Mouse (Mus musculus) intestine, embryonic 15.5 days (tissue): ENCODE results near the gene RPS10-NUDT3. TPM values are rescaled to one million over a fixed set of nuclear protein-coding genes. Genes with fewer than 3 reads are reported as not detected.
A peak's percentile ranks its signal among the peaks of the same experiment; 100 is the strongest.
"Not testable (repeated sequence)": the region's sequence is repeated elsewhere in the genome, so short reads cannot be mapped to it uniquely, and the experiment has no call there.

Experiments used
- ATAC-seq: fragments of 200-750 bp; cut with Nextera tagmentation; 2 replicates; pipeline ENCODE4 v1.8.0; 2017; ENCODE audit warnings: moderate TSS enrichment, moderate library complexity
- H3K27ac ChIP-seq: fragments of 300-500 bp; sonication (generic); 2 replicates; pipeline ENCODE4 v1.5.1; 2015; ENCODE audit warnings: mild to moderate bottlenecking, inconsistent platforms
- H3K27me3 ChIP-seq: fragments of 300-500 bp; sonication (generic); replicated peaks from 2 replicates; pipeline ENCODE4 v1.6.1; 2015; ENCODE audit warnings: inconsistent platforms
- H3K36me3 ChIP-seq: fragments of 300-500 bp; sonication (generic); 2 replicates; pipeline ENCODE4 v1.6.1; 2015; ENCODE audit warnings: inconsistent platforms
- H3K4me1 ChIP-seq: fragments of 300-500 bp; sonication (generic); replicated peaks from 2 replicates; pipeline ENCODE4 v1.6.1; 2015; ENCODE audit warnings: inconsistent platforms
- H3K4me2 ChIP-seq: fragments of 300-500 bp; sonication (generic); replicated peaks from 2 replicates; pipeline ENCODE4 v1.6.1; 2015; ENCODE audit warnings: mild to moderate bottlenecking, inconsistent platforms
- H3K4me3 ChIP-seq: fragments of 300-500 bp; sonication (generic); replicated peaks from 2 replicates; pipeline ENCODE4 v1.5.1; 2015; ENCODE audit warnings: inconsistent platforms
- H3K9ac ChIP-seq: fragments of 300-500 bp; sonication (generic); 2 replicates; pipeline ENCODE4 v1.6.1; 2015; ENCODE audit warnings: inconsistent platforms
- H3K9me3 ChIP-seq: fragments of 300-500 bp; sonication (generic); 2 replicates; pipeline ENCODE4 v1.6.1; 2016; ENCODE audit warnings: inconsistent platforms
- WGBS: fragments of 180-500 bp; shearing (Covaris S2); methylation state at CpG from one replicate; pipeline ENCODE4 v1.1.7; 2015; 5-methylcytosine and 5-hydroxymethylcytosine counted together
- polyA plus RNA-seq: library from polyadenylated mRNA; unstranded; fragments of >200 nt; fragmentation: Nextera tagmentation; extraction: Ambion mirVana; gene quantifications from 2 replicates; pipeline ENCODE4 v1.2.1, GENCODE M21; 2015

Gene RPS10-NUDT3
- polyA plus RNA-seq, 1 experiment from 2014 or later = not detected

- no peak overlapping the region for H3K9ac ChIP-seq
- H3K27ac ChIP-seq = no peak overlapping the region
- no peak overlapping the region for H3K4me3 ChIP-seq
- H3K4me1 ChIP-seq = peaks cover 20% of the 10 kb centered on the region
- H3K36me3 ChIP-seq = no peaks in the 10 kb centered on the region
- H3K27me3 ChIP-seq = no peaks in the 10 kb centered on the region
- no peak overlapping the region for H3K4me2 ChIP-seq
- WGBS = 74% methylated on average over 20 of the region's 20 CpGs
- no peak for ATAC-seq
- H3K9me3 ChIP-seq = no peaks in the 10 kb centered on the region
Observed at GRCm38 (mm10) chr17:27638921-27639332, 3.9 kb upstream of the RPS10-NUDT3 start.

- H3K9ac ChIP-seq = no peak overlapping the region
Observed at GRCm38 (mm10) chr17:27637333-27637732, 2.3 kb upstream of the RPS10-NUDT3 start.

GRCm38 (mm10) chr17:27636132-27637020 is 1.4 kb upstream of the RPS10-NUDT3 start, which contains the start of gene Rps10:
TSS of gene Rps10 (minus strand) at chr17:27636669.
- no peaks in the 10 kb centered on the region for H3K9me3 ChIP-seq
- H3K27me3 ChIP-seq = no peaks in the 10 kb centered on the region
- H3K4me1 ChIP-seq = peaks cover 30% of the 10 kb centered on the region
- peak within 1 kb of the TSS; percentile 12; the same call in 1 of the 2 replicates for H3K9ac ChIP-seq
- H3K4me3 ChIP-seq = peak within 1 kb of the TSS; percentile 77
- ATAC-seq = no peak
- WGBS = 40% methylated on average over 18 of the region's 18 CpGs
- H3K36me3 ChIP-seq = peaks cover 20% of the 10 kb centered on the region
- peak within 1 kb of the TSS; percentile 71 for H3K4me2 ChIP-seq
- H3K27ac ChIP-seq = peak within 1 kb of the TSS; percentile 72

More at GRCm38 (mm10) chr17:27637333-27637732, 2.3 kb upstream of the RPS10-NUDT3 start:
- no peaks in the 10 kb centered on the region for H3K9me3 ChIP-seq
- ATAC-seq = no peak
- no peak overlapping the region for H3K4me2 ChIP-seq
- no peaks in the 10 kb centered on the region for H3K27me3 ChIP-seq
- H3K27ac ChIP-seq = peak overlapping the region; percentile 7; the same call in 1 of the 2 replicates
- H3K4me3 ChIP-seq = no peak overlapping the region
- peaks cover 10% of the 10 kb centered on the region for H3K36me3 ChIP-seq
- H3K4me1 ChIP-seq = peaks cover 25% of the 10 kb centered on the region
- 53% methylated on average over 9 of the region's 9 CpGs for WGBS

GRCm38 (mm10) chr17:27635575-27635903 is 517 bp upstream of the RPS10-NUDT3 start:
- H3K9ac ChIP-seq = not testable (repeated sequence)
- ATAC-seq = peak; percentile 2; the same call in 1 of the 2 replicates
- 32% methylated on average over 9 of the region's 9 CpGs for WGBS

GRCm38 (mm10) chr17:27629249-27630020 is 5.6 kb downstream of the RPS10-NUDT3 start:
- H3K27ac ChIP-seq = no peak overlapping the region
- H3K4me1 ChIP-seq = peaks cover 28% of the 10 kb centered on the region
- H3K9ac ChIP-seq = no peak overlapping the region
- WGBS = 69% methylated on average over 2 of the region's 2 CpGs
- H3K9me3 ChIP-seq = no peaks in the 10 kb centered on the region
- peaks cover 36% of the 10 kb centered on the region for H3K36me3 ChIP-seq
- H3K27me3 ChIP-seq = no peaks in the 10 kb centered on the region
- ATAC-seq = peak; percentile 29
- H3K4me3 ChIP-seq = no peak overlapping the region
- H3K4me2 ChIP-seq = no peak overlapping the region

More at GRCm38 (mm10) chr17:27635575-27635903, 517 bp upstream of the RPS10-NUDT3 start:
- H3K9me3 ChIP-seq, H3K27me3 ChIP-seq: not testable (repeated sequence)
- H3K4me3 ChIP-seq = peak overlapping the region; percentile 77
- H3K27ac ChIP-seq = peak overlapping the region; percentile 72
- H3K36me3 ChIP-seq = peaks cover 28% of the 10 kb centered on the region
- peaks cover 33% of the 10 kb centered on the region for H3K4me1 ChIP-seq
- H3K4me2 ChIP-seq = peak overlapping the region; percentile 71

- H3K4me1 ChIP-seq = peaks cover 27% of the 10 kb centered on the region
- H3K4me3 ChIP-seq = no peak overlapping the region
- H3K27me3 ChIP-seq = no peaks in the 10 kb centered on the region
- 87% methylated on average over 8 of the region's 8 CpGs for WGBS
- no peak overlapping the region for H3K4me2 ChIP-seq
- H3K9ac ChIP-seq = no peak overlapping the region
- H3K27ac ChIP-seq = no peak overlapping the region
- no peaks in the 10 kb centered on the region for H3K9me3 ChIP-seq
- no peak for ATAC-seq
- peaks cover 33% of the 10 kb centered on the region for H3K36me3 ChIP-seq
Observed at GRCm38 (mm10) chr17:27628376-27628775, 6.6 kb downstream of the RPS10-NUDT3 start.

- WGBS = 49% methylated on average over 5 of the region's 5 CpGs
- Histone ChIP-seq H3K4me3 (no peak overlapping the region), H3K4me1 (peaks cover 19% of the 10 kb centered on the region), H3K27ac (no peak overlapping the region), H3K36me3 (peaks cover 27% of the 10 kb centered on the region), H3K9ac (no peak overlapping the region), H3K4me2 (no peak overlapping the region), H3K9me3 (no peaks in the 10 kb centered on the region), H3K27me3 (no peaks in the 10 kb centered on the region)
- no peak for ATAC-seq
Observed at GRCm38 (mm10) chr17:27627451-27627850, 7.6 kb downstream of the RPS10-NUDT3 start.

GRCm38 (mm10) chr17:27626681-27627080 is 8.3 kb downstream of the RPS10-NUDT3 start:
- Histone ChIP-seq H3K4me2 (no peak overlapping the region), H3K27ac (no peak overlapping the region), H3K36me3 (peaks cover 19% of the 10 kb centered on the region), H3K9me3 (no peaks in the 10 kb centered on the region), H3K4me3 (no peak overlapping the region), H3K9ac (no peak overlapping the region), H3K27me3 (no peaks in the 10 kb centered on the region), H3K4me1 (peaks cover 16% of the 10 kb centered on the region)
- ATAC-seq = no peak
- 31% methylated on average over 5 of the region's 5 CpGs for WGBS

GRCm38 (mm10) chr17:27625455-27626251 is 9.4 kb downstream of the RPS10-NUDT3 start:
- Histone ChIP-seq H3K27ac (no peak overlapping the region), H3K4me1 (peaks cover 16% of the 10 kb centered on the region), H3K36me3 (peaks cover 9% of the 10 kb centered on the region), H3K4me2 (no peak overlapping the region), H3K27me3 (no peaks in the 10 kb centered on the region), H3K4me3 (no peak overlapping the region), H3K9ac (no peak overlapping the region), H3K9me3 (no peaks in the 10 kb centered on the region)
- 38% methylated on average over 7 of the region's 7 CpGs for WGBS
- ATAC-seq = no peak

GRCm38 (mm10) chr17:27623360-27624326 is 11.4 kb downstream of the RPS10-NUDT3 start, which contains the start of gene Nudt3:
TSS of gene Nudt3 (minus strand) at chr17:27623495.
- Histone ChIP-seq H3K27ac (peak within 1 kb of the TSS; percentile 93), H3K36me3 (no peaks in the 10 kb centered on the region), H3K27me3 (no peaks in the 10 kb centered on the region), H3K9me3 (no peaks in the 10 kb centered on the region), H3K4me1 (peaks cover 16% of the 10 kb centered on the region), H3K9ac (peak within 1 kb of the TSS; percentile 99), H3K4me3 (peak within 1 kb of the TSS; percentile 90), H3K4me2 (peak within 1 kb of the TSS; percentile 74)
- 4% methylated on average over 87 of the region's 91 CpGs for WGBS
- peak; percentile 94 for ATAC-seq
